Mouse (Mus musculus): ENCODE results near the gene Cdh13.

DNA sequence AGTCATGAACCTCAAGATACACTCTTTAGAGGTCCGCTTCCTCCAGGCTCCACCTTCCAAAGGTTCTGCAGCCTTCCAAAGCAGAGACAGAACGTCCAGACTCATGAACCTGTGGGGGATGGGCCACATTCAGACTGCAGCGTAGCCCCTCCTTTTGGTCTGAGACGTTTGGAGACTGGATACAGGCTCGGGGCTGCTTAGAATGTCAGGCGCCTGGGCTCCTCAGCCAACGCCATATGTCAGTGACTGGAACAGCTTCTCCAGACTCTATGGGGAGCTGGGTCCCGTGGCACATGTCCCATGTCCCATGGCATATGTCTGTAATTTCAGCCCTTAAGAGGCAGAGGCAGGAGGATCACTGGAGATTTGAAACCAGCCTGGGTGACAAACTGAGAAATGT lies 989.4 kb downstream of the Cdh13 start:
- no peak for TF ChIP-seq GATA1 (IDR thresholded peaks at IDR 0.05; ENCODE audit: low read length)
- TF ChIP-seq TAL1 (IDR thresholded peaks at IDR 0.05; ENCODE audit: low read length) = no peak

All from erythroblast, embryonic 14.5 days (primary cell).